Mouse (Mus musculus) lung, postnatal 0 days (tissue): ENCODE results near the gene Akap6.

ENCODE experiments used
- CTCF ChIP-seq: IDR thresholded peaks from 2 replicates; pipeline ENCODE4 v1.5.1; 2016; ENCODE audit warnings: antibody characterized with exemption, mild to moderate bottlenecking
- EP300 ChIP-seq: IDR thresholded peaks from 2 replicates; pipeline ENCODE4 v1.6.1; 2016; ENCODE audit warnings: antibody characterized with exemption, mild to moderate bottlenecking, control low read depth

DNA sequence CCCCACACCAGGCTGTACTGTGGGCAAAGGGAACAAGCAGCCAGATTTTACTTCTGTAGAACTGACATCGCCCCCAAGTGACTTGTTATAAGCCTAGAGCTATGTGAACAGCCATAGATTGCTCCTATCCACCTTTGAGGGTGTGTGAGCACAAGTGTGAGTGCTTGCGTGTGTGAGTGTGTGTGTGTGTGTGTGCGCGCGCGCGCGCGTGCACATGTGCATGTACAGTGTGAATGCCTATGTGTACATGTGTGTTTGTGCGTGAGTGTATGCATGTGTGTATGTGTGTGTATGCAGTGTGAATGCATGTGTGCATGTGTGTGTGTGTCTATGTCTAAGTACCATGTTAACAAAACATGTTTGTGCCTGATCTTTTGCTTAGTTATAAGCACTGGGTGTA, 445.6 kb downstream of the Akap6 start:
- TF ChIP-seq EP300 (no peak), CTCF (no peak)
